Mouse (Mus musculus) MEL (cell line): Measurements from ENCODE around the gene Zfp78. TPM values are rescaled to one million over a fixed set of nuclear protein-coding genes. Genes with fewer than 3 reads are reported as not detected.

Experiments used
- DNase-seq: peaks from one replicate; pipeline ENCODE4 v3.0.0; 2011; ENCODE audit warnings: low read depth, low spot score
- H3K27ac ChIP-seq: 2 replicates; pipeline ENCODE4 v1.5.1; 2012; ENCODE audit warnings: low read depth, mild to moderate bottlenecking, control low read depth, low read length, moderate library complexity; ENCODE audit not compliant: control insufficient read depth
- H3K27me3 ChIP-seq, 2 experiments: fragments of 150-350 bp in 1 of 2; sonication (generic) in 1 of 2; 2 replicates each; pipeline ENCODE4 v1.6.1; 2012; ENCODE audit warnings: low read length in 2 of 2, mild to moderate bottlenecking in 2 of 2, improper control_type of control experiment in 1 of 2, moderate library complexity in 1 of 2; ENCODE audit not compliant: insufficient read depth in 2 of 2, control insufficient read depth in 1 of 2
- H3K36me3 ChIP-seq, 2 experiments: 2 replicates each; pipeline ENCODE4 v1.6.1; 2012 to 2014; ENCODE audit warnings: low read length in 2 of 2, improper control_type of control experiment in 1 of 2, inconsistent platforms in 1 of 2, mild to moderate bottlenecking in 1 of 2; ENCODE audit not compliant: insufficient read depth in 2 of 2, control insufficient read depth in 1 of 2
- H3K4me1 ChIP-seq, 2 experiments: fragments of 150-350 bp in 1 of 2; sonication (generic) in 1 of 2; 2 replicates each; pipeline ENCODE4 v1.6.1; 2012; ENCODE audit warnings: low read length in 2 of 2, improper control_type of control experiment in 1 of 2, mild to moderate bottlenecking in 1 of 2; ENCODE audit not compliant: insufficient read depth in 2 of 2, control insufficient read depth in 1 of 2
- H3K4me3 ChIP-seq, 2 experiments: fragments of 150-350 bp in 1 of 2; sonication (generic) in 1 of 2; 2 replicates each; pipeline ENCODE4 v1.5.1; 2012; ENCODE audit warnings: low read depth in 2 of 2, low read length in 2 of 2, mild to moderate bottlenecking in 2 of 2, moderate library complexity in 2 of 2, control low read depth in 1 of 2, improper control_type of control experiment in 1 of 2; ENCODE audit not compliant: control insufficient read depth in 1 of 2, insufficient read depth in 1 of 2
- H3K79me2 ChIP-seq: 2 replicates; pipeline ENCODE4 v1.6.1; 2012; ENCODE audit warnings: mild to moderate bottlenecking, low read length, moderate library complexity; ENCODE audit not compliant: control insufficient read depth, poor library complexity, insufficient read depth
- H3K9ac ChIP-seq: 2 replicates; pipeline ENCODE4 v1.6.1; 2012; ENCODE audit warnings: low read depth, mild to moderate bottlenecking, control low read depth, low read length, moderate library complexity; ENCODE audit not compliant: control insufficient read depth, poor library complexity, severe bottlenecking
- H3K9me3 ChIP-seq: fragments of 150-350 bp; sonication (generic); replicated peaks from 2 replicates; pipeline ENCODE4 v1.6.1; 2012; ENCODE audit warnings: mild to moderate bottlenecking, low read length, improper control_type of control experiment, moderate library complexity; ENCODE audit not compliant: insufficient read depth
- CTCF ChIP-seq, 3 experiments: IDR thresholded peaks in 2 of 3; conservative IDR thresholded peaks in 1 of 3; 2 replicates each; pipeline ENCODE4 v1.5.1; 2011 to 2012; ENCODE audit warnings: low read length in 3 of 3, low read depth in 2 of 3, mild to moderate bottlenecking in 2 of 3, improper control_type of control experiment in 1 of 3, inconsistent platforms in 1 of 3, mixed read lengths in 1 of 3, moderate library complexity in 1 of 3; ENCODE audit not compliant: control insufficient read depth in 1 of 3, insufficient read depth in 1 of 3, poor library complexity in 1 of 3, severe bottlenecking in 1 of 3
- GATA1 ChIP-seq: IDR thresholded peaks from 2 replicates; pipeline ENCODE4 v1.6.1; 2011; ENCODE audit warnings: low read depth, low read length, improper control_type of control experiment
- HCFC1 ChIP-seq: IDR thresholded peaks from 2 replicates; pipeline ENCODE4 v1.6.1; 2012; ENCODE audit warnings: low read depth, mild to moderate bottlenecking, inconsistent platforms, low read length, improper control_type of control experiment, moderate library complexity
- NELFE ChIP-seq: IDR thresholded peaks from 2 replicates; pipeline ENCODE4 v1.6.1; 2011; ENCODE audit warnings: low read depth, low read length, improper control_type of control experiment
- POLR2AphosphoS2 ChIP-seq: IDR thresholded peaks from 2 replicates; pipeline ENCODE4 v1.6.1; 2011; ENCODE audit warnings: low read length, improper control_type of control experiment
- POLR2AphosphoS5 ChIP-seq: IDR thresholded peaks from 2 replicates; pipeline ENCODE4 v1.6.1; 2012; ENCODE audit warnings: low read depth, borderline replicate concordance, mild to moderate bottlenecking, inconsistent platforms, low read length, moderate library complexity, mixed read lengths
- RAD21 ChIP-seq: IDR thresholded peaks from 2 replicates; pipeline ENCODE4 v1.6.1; 2011; ENCODE audit warnings: mild to moderate bottlenecking, low read depth, low read length, improper control_type of control experiment
- SMC3 ChIP-seq: IDR thresholded peaks from 2 replicates; pipeline ENCODE4 v1.6.1; 2011; ENCODE audit warnings: low read depth, low read length, improper control_type of control experiment
- ZC3H11A ChIP-seq: IDR thresholded peaks from 2 replicates; pipeline ENCODE4 v1.6.1; 2012; ENCODE audit warnings: low read depth, mild to moderate bottlenecking, inconsistent platforms, low read length, improper control_type of control experiment
- ZNF384 ChIP-seq: IDR thresholded peaks from 2 replicates; pipeline ENCODE4 v1.6.1; 2012; ENCODE audit warnings: low read depth, mild to moderate bottlenecking, inconsistent platforms, low read length, improper control_type of control experiment
- polyA plus RNA-seq, 2 experiments: library from polyadenylated mRNA; stranded (reverse) in 1 of 2; unstranded in 1 of 2; fragments of >175 nt in 1 of 2; fragments of >200 nt in 1 of 2; gene quantifications; 2 replicates each; pipeline versions ENCODE4 v1.2.1 to v1.2.4; 2012; ENCODE audit warnings: low replicate concordance in 2 of 2, low read depth in 1 of 2; ENCODE audit not compliant: insufficient read length in 2 of 2, insufficient read depth in 1 of 2, missing spikeins in 1 of 2
- total RNA-seq: library from RNA; depleted of rRNA; stranded (reverse); fragments of 300-350 nt; gene quantifications from 2 replicates; pipeline ENCODE4 v1.2.3, GENCODE M21; 2012; rRNA removed

The Zfp78 gene
- total and polyA plus RNA-seq, 3 experiments, result 0.50 to 0.67 TPM; not detected in 1

- H3K36me3 ChIP-seq, result no peaks in the 10 kb centered on the region
- peak; percentile 8 for DNase-seq
- no peak overlapping the region for H3K9ac ChIP-seq
- TF ChIP-seq POLR2AphosphoS5 (no peak), CTCF (IDR thresholded peaks at IDR 0.05 in 2 of 3, conservative IDR thresholded peaks at IDR 0.05 in 1 of 3; ENCODE audit: control insufficient read depth in 1 of 3, insufficient read depth in 1 of 3, low read depth in 2 of 3, low read length in 3 of 3, poor library complexity in 1 of 3, severe bottlenecking in 1 of 3) (peak; percentile 35 to 42 (median 37); a peak in 5 of 6 replicates)
- H3K27ac ChIP-seq, result no peak overlapping the region
- no peak overlapping the region for H3K4me3 ChIP-seq
- no peaks in the 10 kb centered on the region for H3K79me2 ChIP-seq
- no peaks in the 10 kb centered on the region for H3K4me1 ChIP-seq
- H3K27me3 ChIP-seq, result no peaks in the 10 kb centered on the region
- no peaks in the 10 kb centered on the region for H3K9me3 ChIP-seq
Measured at GRCm38 (mm10) chr7:6429381-6429780, 66.3 kb downstream of the Zfp78 start.

- Histone ChIP-seq H3K27ac (no peak overlapping the region), H3K9ac (no peak overlapping the region), H3K9me3 (no peaks in the 10 kb centered on the region), H3K79me2 (no peaks in the 10 kb centered on the region), H3K4me1 (no peaks in the 10 kb centered on the region), H3K36me3 (no peaks in the 10 kb centered on the region), H3K4me3 (no peak overlapping the region), H3K27me3 (no peaks in the 10 kb centered on the region)
- DNase-seq, result peak; percentile 48
- TF ChIP-seq POLR2AphosphoS5, result no peak
- no peak for TF ChIP-seq NELFE
- no peak for TF ChIP-seq POLR2AphosphoS2
- TF ChIP-seq GATA1, result no peak
- TF ChIP-seq CTCF (IDR thresholded peaks at IDR 0.05 in 2 of 3, conservative IDR thresholded peaks at IDR 0.05 in 1 of 3; ENCODE audit: control insufficient read depth in 1 of 3, insufficient read depth in 1 of 3, low read depth in 2 of 3, low read length in 3 of 3, poor library complexity in 1 of 3, severe bottlenecking in 1 of 3), result peak; percentile 47 to 74 (median 58)
- peak; percentile 24 for TF ChIP-seq RAD21
- TF ChIP-seq ZNF384, result no peak
- no peak for TF ChIP-seq HCFC1
- TF ChIP-seq ZC3H11A, result 0 out of 2 replicates have a peak, but pooled peaks have one; percentile 16
- peak; percentile 63 for TF ChIP-seq SMC3
Measured at GRCm38 (mm10) chr7:6430342-6430741, 67.3 kb downstream of the Zfp78 start.

Other genes with a start within 250 kb of the Zfp78 start
- 19.3 and 22.7 TPM in 2 replicates for gene Zfp787, start 207.3 kb upstream of the Zfp78 start, total RNA-seq
- 10 to 100 TPM in 1 of 2 experiments, not detected in 1; 28.8 TPM for gene Zfp787, start 207.3 kb upstream of the Zfp78 start, polyA plus RNA-seq
- gene Zfp444, start 191.1 kb upstream of the Zfp78 start, total RNA-seq, result 16.2 and 18.2 TPM in 2 replicates
- 10 to 100 TPM in 1 of 2 experiments, not detected in 1; 24.2 TPM for gene Zfp444, start 191.1 kb upstream of the Zfp78 start, polyA plus RNA-seq
- gene Galp, start 166.2 kb upstream of the Zfp78 start, total RNA-seq, result not detected in 2 replicates
- gene Galp, start 166.2 kb upstream of the Zfp78 start, polyA plus RNA-seq, result not detected
- not detected in 2 replicates for gene Zscan5b, start 141.0 kb upstream of the Zfp78 start, total RNA-seq
- not detected for gene Zscan5b, start 141.0 kb upstream of the Zfp78 start, polyA plus RNA-seq
- gene Epp13, start 110.6 kb upstream of the Zfp78 start, total RNA-seq, result not detected in 2 replicates
- under 1 TPM in 1 of 2 experiments, not detected in 1; 0.14 TPM for gene Epp13, start 110.6 kb upstream of the Zfp78 start, polyA plus RNA-seq
- 3.4 and 3.9 TPM in 2 replicates for gene Zfp667, start 76.7 kb upstream of the Zfp78 start, total RNA-seq
- 1 to 10 TPM in 1 of 2 experiments, not detected in 1; 5.3 TPM for gene Zfp667, start 76.7 kb upstream of the Zfp78 start, polyA plus RNA-seq
- not detected in 2 replicates for gene Zfp583, start 32.0 kb upstream of the Zfp78 start, total RNA-seq
- gene Zfp583, start 32.0 kb upstream of the Zfp78 start, polyA plus RNA-seq, result not detected
- gene Gm3854, start 19.5 kb upstream of the Zfp78 start, total RNA-seq, result not detected in 2 replicates
- not detected for gene Gm3854, start 19.5 kb upstream of the Zfp78 start, polyA plus RNA-seq
- gene Zfp28, start 20.0 kb downstream of the Zfp78 start, total RNA-seq, result 1.6 and 2.8 TPM in 2 replicates
- gene Zfp28, start 20.0 kb downstream of the Zfp78 start, polyA plus RNA-seq, result 1 to 10 TPM in 1 of 2 experiments, not detected in 1; 3.3 TPM
- gene Smim17, start 35.4 kb downstream of the Zfp78 start, total RNA-seq, result not detected in 2 replicates
- gene Smim17, start 35.4 kb downstream of the Zfp78 start, polyA plus RNA-seq, result not detected
- not detected in 2 replicates for gene Gm20715, start 47.0 kb downstream of the Zfp78 start, total RNA-seq
- gene Gm20715, start 47.0 kb downstream of the Zfp78 start, polyA plus RNA-seq, result not detected
- gene Olfr1344, start 75.4 kb downstream of the Zfp78 start, total RNA-seq, result not detected in 2 replicates
- not detected for gene Olfr1344, start 75.4 kb downstream of the Zfp78 start, polyA plus RNA-seq
- not detected in 2 replicates for gene Olfr1336, start 92.9 kb downstream of the Zfp78 start, total RNA-seq
- gene Olfr1336, start 92.9 kb downstream of the Zfp78 start, polyA plus RNA-seq, result under 1 TPM in 1 of 2 experiments, not detected in 1; 0.01 TPM
- gene Olfr1346, start 103.8 kb downstream of the Zfp78 start, total RNA-seq, result not detected in 2 replicates
- not detected for gene Olfr1346, start 103.8 kb downstream of the Zfp78 start, polyA plus RNA-seq
- not detected in 2 replicates for gene Olfr5, start 123.7 kb downstream of the Zfp78 start, total RNA-seq
- not detected for gene Olfr5, start 123.7 kb downstream of the Zfp78 start, polyA plus RNA-seq
- not detected in 2 replicates for gene Olfr1347, start 136.5 kb downstream of the Zfp78 start, total RNA-seq
- gene Olfr1347, start 136.5 kb downstream of the Zfp78 start, polyA plus RNA-seq, result not detected
- not detected in 2 replicates for gene Olfr1348, start 145.5 kb downstream of the Zfp78 start, total RNA-seq
- not detected for gene Olfr1348, start 145.5 kb downstream of the Zfp78 start, polyA plus RNA-seq
- not detected in 2 replicates for gene Olfr1349, start 159.7 kb downstream of the Zfp78 start, total RNA-seq
- gene Olfr1349, start 159.7 kb downstream of the Zfp78 start, polyA plus RNA-seq, result not detected
- gene Olfr1350, start 201.6 kb downstream of the Zfp78 start, total RNA-seq, result not detected in 2 replicates
- not detected for gene Olfr1350, start 201.6 kb downstream of the Zfp78 start, polyA plus RNA-seq